Mouse (Mus musculus) midbrain, embryonic 15.5 days (tissue): ENCODE results near the gene Icam1. TPM values are rescaled to one million over a fixed set of nuclear protein-coding genes. Genes with fewer than 3 reads are reported as not detected.

Experiments
- ATAC-seq: fragments of 200-750 bp; cut with Nextera tagmentation; replicated peaks from 2 replicates; pipeline ENCODE4 v1.8.0; 2017; ENCODE audit warnings: moderate TSS enrichment
- H3K27ac ChIP-seq: fragments of 300-500 bp; sonication (generic); 2 replicates; pipeline ENCODE4 v1.5.1; 2015; ENCODE audit warnings: mild to moderate bottlenecking, inconsistent platforms
- H3K27me3 ChIP-seq: fragments of 300-500 bp; sonication (generic); replicated peaks from 2 replicates; pipeline ENCODE4 v1.6.1; 2015; ENCODE audit warnings: inconsistent platforms
- H3K36me3 ChIP-seq: fragments of 300-500 bp; sonication (generic); replicated peaks from 2 replicates; pipeline ENCODE4 v1.6.1; 2015; ENCODE audit warnings: inconsistent platforms
- H3K4me1 ChIP-seq: fragments of 300-500 bp; sonication (generic); 2 replicates; pipeline ENCODE4 v1.6.1; 2015; ENCODE audit warnings: inconsistent platforms
- H3K4me2 ChIP-seq: fragments of 300-500 bp; sonication (generic); 2 replicates; pipeline ENCODE4 v1.6.1; 2015; ENCODE audit warnings: inconsistent platforms, mild to moderate bottlenecking, moderate library complexity
- H3K4me3 ChIP-seq: fragments of 300-500 bp; sonication (generic); 2 replicates; pipeline ENCODE4 v1.5.1; 2015; ENCODE audit warnings: mild to moderate bottlenecking, inconsistent platforms
- H3K9ac ChIP-seq: fragments of 300-500 bp; sonication (generic); 2 replicates; pipeline ENCODE4 v1.6.1; 2015; ENCODE audit warnings: mild to moderate bottlenecking, inconsistent platforms
- H3K9me3 ChIP-seq: fragments of 300-500 bp; sonication (generic); 2 replicates; pipeline ENCODE4 v1.6.1; 2016; ENCODE audit warnings: inconsistent platforms
- WGBS: fragments of 180-500 bp; shearing (Covaris S2); methylation state at CpG from one replicate; pipeline ENCODE4 v1.1.7; 2015; ENCODE audit warnings: mixed read lengths; 5-methylcytosine and 5-hydroxymethylcytosine counted together
- microRNA counts: library from miRNA; unstranded; fragments of <30 nt; microRNA quantifications from one replicate; lab custom pipeline; 2016
- microRNA-seq: library from miRNA; unstranded; fragments of <30 nt; microRNA quantifications from one replicate; pipeline ENCODE4, GENCODE M21; 2016
- polyA plus RNA-seq: library from polyadenylated mRNA; unstranded; fragments of >200 nt; fragmentation: Nextera tagmentation; extraction: Ambion mirVana; gene quantifications from 2 replicates; pipeline ENCODE4 v1.2.1, GENCODE M21; 2015

Icam1 gene
- polyA plus RNA-seq, 1 experiment from 2014 or later, result 3.3 TPM

GRCm38 (mm10) chr9:21075625-21076024 is 59.8 kb downstream of the Icam1 start:
- Histone ChIP-seq H3K4me2 (no peak overlapping the region), H3K9ac (no peak overlapping the region), H3K27ac (no peak overlapping the region), H3K9me3 (no peaks in the 10 kb centered on the region), H3K4me3 (no peak overlapping the region), H3K36me3 (peaks cover 39% of the 10 kb centered on the region), H3K4me1 (peaks cover 22% of the 10 kb centered on the region), H3K27me3 (no peaks in the 10 kb centered on the region)
- ATAC-seq, result no peak
- 91% methylated on average over 3 of the region's 3 CpGs for WGBS

MicroRNAs within 50 kb of the gene (microRNA counts, 519-probe panel; counts per million panel counts)
- microRNA mmu-miR-1900 (lab: Ali Mortazavi, UCI), result 2,996 counts per million, percentile 67 among the panel's probes with 10 or more counts

Small RNA genes lying within 50 kb of the gene (microRNA-seq; reads per million reads assigned to microRNA genes)
- not detected for gene Mir1900
- 1.7 reads per million for gene Mir7082

Other genes with a start within 250 kb of the Icam1 start
- 0.85 and 0.98 TPM in 2 replicates for gene Col5a3, start 200.9 kb upstream of the Icam1 start, polyA plus RNA-seq
- not detected in 2 replicates for gene Rdh8, start 197.5 kb upstream of the Icam1 start, polyA plus RNA-seq
- 6.8 and 7.3 TPM in 2 replicates for gene A230050P20Rik, start 147.3 kb upstream of the Icam1 start, polyA plus RNA-seq
- gene Angptl6, start 136.3 kb upstream of the Icam1 start, polyA plus RNA-seq, result 15.3 and 16.8 TPM in 2 replicates
- gene Ppan, start 127.8 kb upstream of the Icam1 start, polyA plus RNA-seq, result 49.1 and 50.5 TPM in 2 replicates
- gene Eif3g, start 117.4 kb upstream of the Icam1 start, polyA plus RNA-seq, result 245 and 249 TPM in 2 replicates
- 73.4 and 78.1 TPM in 2 replicates for gene Dnmt1, start 56.1 kb upstream of the Icam1 start, polyA plus RNA-seq
- gene S1pr2, start 39.2 kb upstream of the Icam1 start, polyA plus RNA-seq, result 11.3 and 11.7 TPM in 2 replicates
- gene Mrpl4, start 13.2 kb upstream of the Icam1 start, polyA plus RNA-seq, result 93.4 and 110 TPM in 2 replicates
- gene Icam4, start 13.4 kb downstream of the Icam1 start, polyA plus RNA-seq, result 0.27 TPM in 2 replicates
- 1.8 TPM in 2 replicates for gene Icam5, start 16.1 kb downstream of the Icam1 start, polyA plus RNA-seq
- 0.86 and 3.1 TPM in 2 replicates for gene Zglp1, start 51.1 kb downstream of the Icam1 start, polyA plus RNA-seq
- gene Gm49373, start 57.1 kb downstream of the Icam1 start, polyA plus RNA-seq, result 1.9 and 2.4 TPM in 2 replicates
- gene Fdx1l, start 57.6 kb downstream of the Icam1 start, polyA plus RNA-seq, result 70.1 and 70.5 TPM in 2 replicates
- 2.2 and 2.3 TPM in 2 replicates for gene Gm38431, start 76.0 kb downstream of the Icam1 start, polyA plus RNA-seq
- 35.0 and 36.1 TPM in 2 replicates for gene Raver1, start 76.0 kb downstream of the Icam1 start, polyA plus RNA-seq
- gene Tyk2, start 115.3 kb downstream of the Icam1 start, polyA plus RNA-seq, result 12.5 TPM in 2 replicates
- gene Cdc37, start 134.0 kb downstream of the Icam1 start, polyA plus RNA-seq, result 215 and 226 TPM in 2 replicates
- gene Pde4a, start 149.7 kb downstream of the Icam1 start, polyA plus RNA-seq, result 42.7 and 44.5 TPM in 2 replicates
- 75.4 and 78.7 TPM in 2 replicates for gene Keap1, start 223.4 kb downstream of the Icam1 start, polyA plus RNA-seq
- 2.8 and 4.2 TPM in 2 replicates for gene S1pr5, start 232.5 kb downstream of the Icam1 start, polyA plus RNA-seq
- gene Atg4d, start 249.3 kb downstream of the Icam1 start, polyA plus RNA-seq, result 54.7 and 55.7 TPM in 2 replicates